Mouse (Mus musculus) erythroblast, embryonic 14.5 days (primary cell): ENCODE measurements around the gene Ntn5.
"Not testable (repeated sequence)": the region's sequence is repeated elsewhere in the genome, so short reads cannot be mapped to it uniquely, and the experiment has no call there.

Experiments
- GATA1 ChIP-seq: IDR thresholded peaks from 2 replicates; pipeline ENCODE4 v1.6.1; 2012; ENCODE audit warnings: low read length, inconsistent platforms, mixed read lengths
- TAL1 ChIP-seq: IDR thresholded peaks from 3 replicates; pipeline ENCODE4 v1.6.1; 2012; ENCODE audit warnings: low read length, inconsistent platforms, mixed read lengths

DNA sequence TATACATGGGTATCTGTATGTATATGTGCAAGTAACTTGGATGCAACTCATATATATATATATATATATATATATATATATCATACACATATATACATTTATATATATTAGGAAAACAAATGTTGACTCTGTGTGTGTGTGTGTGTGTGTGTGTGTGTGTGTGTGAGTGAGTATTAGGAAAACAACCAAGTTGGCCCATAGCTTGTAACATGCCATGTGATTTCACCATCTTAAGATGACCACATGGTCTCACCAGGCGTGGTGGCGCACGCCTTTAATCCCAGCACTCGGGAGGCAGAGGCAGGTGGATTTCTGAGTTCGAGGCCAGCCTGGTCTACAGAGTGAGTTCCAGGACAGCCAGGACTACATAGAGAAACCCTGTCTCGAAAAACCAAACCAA lies 22.1 kb upstream of the Ntn5 start:
- not testable (repeated sequence) for TF ChIP-seq GATA1, TAL1
